Mouse (Mus musculus): ENCODE results near the gene Pdgfc.

The Pdgfc gene

GRCm38 (mm10) chr3:81160457-81161165 lies 124.4 kb downstream of the Pdgfc start:
- DNase-seq, result no peak

- no peak for DNase-seq
These were observed 125.9 kb downstream of the Pdgfc start for GRCm38 (mm10) chr3:81162129-81162528.

GRCm38 (mm10) chr3:81164091-81164490 lies 127.9 kb downstream of the Pdgfc start:
- DNase-seq, result no peak

- no peak for DNase-seq
These were observed 134.0 kb downstream of the Pdgfc start for GRCm38 (mm10) chr3:81170073-81170809.

DNA sequence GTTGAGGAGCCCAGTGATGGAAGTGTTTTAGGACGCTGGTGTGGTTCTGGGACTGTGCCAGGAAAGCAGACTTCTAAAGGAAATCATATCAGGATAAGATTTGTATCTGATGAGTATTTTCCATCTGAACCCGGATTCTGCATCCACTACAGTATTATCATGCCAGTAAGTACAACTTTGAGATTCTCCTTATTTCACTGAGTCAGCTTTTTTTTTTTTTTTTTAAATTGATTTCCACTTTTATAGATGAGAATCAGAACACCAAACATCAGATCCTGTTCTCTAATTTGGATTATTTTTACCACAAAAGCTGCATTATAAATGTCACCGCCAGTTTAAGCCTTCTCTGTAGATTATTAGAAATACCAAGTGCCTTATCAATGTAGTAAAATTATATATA lies 138.6 kb downstream of the Pdgfc start:
- no peak for DNase-seq

DNA sequence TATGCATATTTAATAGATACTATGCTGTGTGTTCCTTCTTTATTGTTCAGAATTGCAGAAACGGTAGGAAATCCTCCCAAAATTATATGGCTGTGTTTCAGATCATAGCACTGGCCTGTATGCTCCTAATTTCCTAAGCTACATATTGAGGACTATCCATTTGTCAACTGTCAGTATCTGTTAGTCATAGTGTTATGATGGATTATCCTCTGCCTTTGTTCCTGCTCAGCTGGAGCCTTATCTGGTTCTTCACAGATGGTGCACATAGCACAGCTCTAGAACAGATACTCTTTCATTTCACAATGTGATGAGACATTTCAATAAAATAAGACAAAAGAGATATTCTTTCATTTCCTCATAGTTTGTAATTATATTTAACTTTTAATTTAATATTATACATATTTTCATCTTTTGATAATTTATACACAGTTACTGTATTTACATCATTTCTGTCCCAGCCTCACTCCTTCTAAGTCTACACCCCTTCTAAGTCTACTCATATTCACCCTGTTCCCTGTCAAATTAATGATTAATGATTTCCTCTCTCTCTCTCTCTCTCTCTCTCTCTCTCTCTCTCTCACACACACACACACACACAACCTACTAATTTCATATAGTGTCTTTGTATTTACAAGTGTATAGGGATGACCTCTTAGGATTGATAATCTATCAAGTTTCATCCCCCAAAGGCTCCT lies 145.2 kb downstream of the Pdgfc start:
- DNase-seq, result no peak

- DNase-seq, result no peak
These were observed 160.7 kb downstream of the Pdgfc start for GRCm38 (mm10) chr3:81196937-81197336.

- DNase-seq, result no peak
These were observed 161.4 kb downstream of the Pdgfc start for GRCm38 (mm10) chr3:81197644-81198043.

DNA sequence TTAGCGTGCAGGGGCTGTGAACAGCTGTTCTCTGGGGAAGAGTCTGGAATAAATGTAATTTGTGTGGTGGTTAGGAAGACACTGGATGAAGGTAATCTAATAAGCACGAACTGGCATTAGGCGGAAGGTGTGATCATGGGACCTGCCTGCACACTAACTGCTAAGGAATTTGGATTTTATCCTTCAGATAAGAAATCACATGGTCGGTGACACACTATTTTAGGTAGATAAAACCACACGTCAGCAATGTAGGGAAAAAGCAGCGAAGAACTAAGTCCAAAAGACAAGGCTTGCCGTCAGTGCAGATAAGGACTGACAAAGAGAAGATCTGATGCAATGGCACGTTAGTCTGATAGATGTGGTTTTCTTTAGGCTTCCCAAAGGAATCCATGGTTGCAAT lies 164.4 kb downstream of the Pdgfc start:
- DNase-seq, result no peak

DNA sequence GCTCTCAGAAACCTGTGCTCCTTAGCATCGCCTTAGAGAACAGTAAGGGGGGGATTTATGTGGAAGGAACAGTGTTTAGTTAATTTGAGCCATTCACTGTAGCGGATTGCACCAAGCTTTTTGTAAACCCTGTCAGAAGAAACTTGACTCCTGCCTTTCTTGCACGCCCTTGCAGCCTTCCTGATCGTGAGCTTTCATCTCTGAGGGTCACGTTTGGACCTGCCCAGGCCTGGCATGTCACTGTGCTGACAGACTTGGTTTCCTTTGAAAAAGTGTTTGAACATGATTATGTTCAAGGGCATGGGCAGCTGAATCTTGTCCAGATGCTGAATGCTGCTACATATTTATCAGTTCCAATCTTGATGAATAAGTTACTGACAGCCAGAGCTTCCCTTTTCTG lies 169.0 kb downstream of the Pdgfc start:
- DNase-seq, result no peak

GRCm38 (mm10) chr3:81208246-81208645 lies 172.0 kb downstream of the Pdgfc start:
- DNase-seq, result no peak

DNA sequence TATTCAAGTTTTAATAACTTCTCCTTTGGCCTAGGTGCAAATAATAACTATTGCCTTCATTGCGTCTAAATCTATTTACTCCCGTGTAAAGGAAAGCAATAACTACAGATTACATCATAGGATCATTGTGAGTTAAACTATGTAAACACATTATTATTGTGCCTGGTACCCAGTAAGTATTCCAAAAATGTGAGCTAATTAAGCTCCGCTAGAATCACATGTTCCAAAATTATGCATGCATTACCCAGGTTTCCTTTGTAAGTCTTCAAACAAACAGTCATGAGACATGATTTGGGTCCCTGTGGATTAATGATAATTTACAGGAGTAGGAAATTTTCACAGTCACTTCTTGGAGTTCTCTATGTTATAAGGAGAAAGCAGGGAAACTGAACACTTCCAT lies 174.9 kb downstream of the Pdgfc start:
- no peak for DNase-seq

- DNase-seq, result no peak
These were observed 175.4 kb downstream of the Pdgfc start for GRCm38 (mm10) chr3:81211666-81212065.

GRCm38 (mm10) chr3:81215547-81216118 lies 179.4 kb downstream of the Pdgfc start:
- no peak for DNase-seq

GRCm38 (mm10) chr3:81221682-81222081 lies 185.5 kb downstream of the Pdgfc start:
- no peak for DNase-seq

GRCm38 (mm10) chr3:81228344-81228743 lies 192.1 kb downstream of the Pdgfc start:
- DNase-seq, result no peak

GRCm38 (mm10) chr3:81242697-81243590 lies 206.7 kb downstream of the Pdgfc start:
- DNase-seq, result no peak

DNA sequence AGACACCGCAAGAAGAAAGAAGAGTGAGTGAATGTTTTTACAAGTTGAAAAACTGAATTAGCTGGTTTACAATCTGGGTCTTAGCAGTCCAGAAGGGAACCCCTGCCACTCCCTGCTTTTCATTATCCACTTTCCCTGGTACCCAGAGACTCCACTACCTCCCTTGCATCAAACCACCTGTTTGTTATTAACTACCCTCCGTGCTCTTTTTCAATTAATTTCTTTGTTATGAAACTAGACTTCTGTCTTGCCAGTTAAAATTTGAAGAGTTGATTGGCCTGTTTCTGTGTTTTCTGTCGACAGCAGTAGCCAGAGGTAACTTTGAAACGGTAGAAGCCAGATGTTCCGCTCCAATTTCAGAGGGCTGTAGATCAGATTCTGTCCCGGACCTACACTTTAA lies 207.4 kb downstream of the Pdgfc start:
- no peak for DNase-seq

- DNase-seq, result no peak
These were observed 226.6 kb downstream of the Pdgfc start for GRCm38 (mm10) chr3:81262801-81263200.
